Mouse (Mus musculus): ENCODE measurements around the gene Myf6. TPM values are rescaled to one million over a fixed set of nuclear protein-coding genes. Genes with fewer than 3 reads are reported as not detected.

Gene Myf6
- polyA plus RNA-seq (2014; fragmentation: Nextera tagmentation; extraction: Ambion mirVana) = 0.12 TPM in 1 of 2 replicates, not detected in the other

GRCm38 (mm10) chr10:107494568-107494967, at the start of gene Myf6:
TSS of gene Myf6 (minus strand) at chr10:107494737.
- H3K9ac ChIP-seq (ENCODE audit: low read length) = 0 out of 2 replicates have a peak within 1 kb of the TSS, but pooled peaks have one; percentile 20
- no peaks in the 10 kb centered on the region for H3K27me3 ChIP-seq (ENCODE audit: control insufficient read depth, insufficient read depth, low read length)
- DNase-seq (ENCODE audit: low spot score, missing footprints) (no peak), ATAC-seq (ENCODE audit: low FRiP score) (no peak)
- no peaks in the 10 kb centered on the region for H3K4me1 ChIP-seq (ENCODE audit: control insufficient read depth, insufficient read depth, low read length)
- no peaks in the 10 kb centered on the region for H3K36me3 ChIP-seq (ENCODE audit: control insufficient read depth, insufficient read depth, low read length)
- 92% methylated on average over 6 of the region's 6 CpGs for WGBS
- H3K4me3 ChIP-seq (ENCODE audit: low read depth, low read length) = no peak within 1 kb of the TSS
- H3K27ac ChIP-seq (ENCODE audit: low read depth, low read length) = no peak within 1 kb of the TSS
- peak within 1 kb of the TSS; percentile 29 for H3K4me2 ChIP-seq
- H3K9me3 ChIP-seq (ENCODE audit: control insufficient read depth, low read length) = no peaks in the 10 kb centered on the region

GRCm38 (mm10) chr10:107543026-107543425, 48.5 kb upstream of the Myf6 start:
- Histone ChIP-seq H3K27me3 (ENCODE audit: control insufficient read depth, insufficient read depth, low read length) (no peaks in the 10 kb centered on the region), H3K4me2 (no peak overlapping the region), H3K4me1 (ENCODE audit: control insufficient read depth, insufficient read depth, low read length) (no peaks in the 10 kb centered on the region), H3K36me3 (ENCODE audit: control insufficient read depth, insufficient read depth, low read length) (no peaks in the 10 kb centered on the region), H3K9ac (ENCODE audit: low read length) (no peak overlapping the region), H3K9me3 (ENCODE audit: control insufficient read depth, low read length) (no peaks in the 10 kb centered on the region), H3K4me3 (ENCODE audit: low read depth, low read length) (no peak overlapping the region), H3K27ac (ENCODE audit: low read depth, low read length) (no peak overlapping the region)
- DNase-seq (ENCODE audit: low spot score, missing footprints) (peak; percentile 69), ATAC-seq (ENCODE audit: low FRiP score) (no peak)
- WGBS = 65% methylated on average over 1 of the region's 1 CpGs

DNA sequence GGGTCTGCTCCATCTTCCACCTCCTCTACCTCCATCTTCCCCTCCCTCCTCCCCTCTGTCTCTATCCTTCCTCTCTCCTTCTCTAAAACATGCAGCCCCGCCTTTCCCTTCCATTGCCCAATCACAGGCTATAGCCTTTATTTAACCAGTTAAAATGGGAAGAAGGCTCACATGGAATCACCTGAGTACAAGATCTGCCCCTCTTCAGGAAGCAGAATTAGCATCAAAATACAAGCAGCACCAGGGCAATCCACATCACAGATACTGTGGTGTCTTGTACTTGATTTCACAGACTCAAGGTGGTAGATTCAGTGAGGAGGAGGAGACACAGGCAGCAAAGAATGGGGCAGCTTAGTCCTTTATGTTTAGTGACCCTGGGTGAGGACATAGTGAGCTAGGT, 34.2 kb upstream of the Myf6 start:
- no peak overlapping the region for H3K9ac ChIP-seq (ENCODE audit: low read length)
- no peaks in the 10 kb centered on the region for H3K4me1 ChIP-seq (ENCODE audit: control insufficient read depth, insufficient read depth, low read length)
- H3K27ac ChIP-seq (ENCODE audit: low read depth, low read length) = no peak overlapping the region
- H3K4me3 ChIP-seq (ENCODE audit: low read depth, low read length) = no peak overlapping the region
- no peak for DNase-seq (ENCODE audit: low spot score, missing footprints)
- no peak for ATAC-seq (ENCODE audit: low FRiP score)
- no peaks in the 10 kb centered on the region for H3K36me3 ChIP-seq (ENCODE audit: control insufficient read depth, insufficient read depth, low read length)
- no peaks in the 10 kb centered on the region for H3K27me3 ChIP-seq (ENCODE audit: control insufficient read depth, insufficient read depth, low read length)
- no peaks in the 10 kb centered on the region for H3K9me3 ChIP-seq (ENCODE audit: control insufficient read depth, low read length)
- no peak overlapping the region for H3K4me2 ChIP-seq
- 54% methylated on average over 1 of the region's 1 CpGs for WGBS

- Histone ChIP-seq H3K4me1 (ENCODE audit: control insufficient read depth, insufficient read depth, low read length) (no peaks in the 10 kb centered on the region), H3K9ac (ENCODE audit: low read length) (no peak overlapping the region), H3K4me3 (ENCODE audit: low read depth, low read length) (no peak overlapping the region), H3K9me3 (ENCODE audit: control insufficient read depth, low read length) (no peaks in the 10 kb centered on the region), H3K4me2 (no peak overlapping the region), H3K36me3 (ENCODE audit: control insufficient read depth, insufficient read depth, low read length) (no peaks in the 10 kb centered on the region), H3K27ac (ENCODE audit: low read depth, low read length) (no peak overlapping the region), H3K27me3 (ENCODE audit: control insufficient read depth, insufficient read depth, low read length) (no peaks in the 10 kb centered on the region)
- ATAC-seq (ENCODE audit: low FRiP score) = no peak
- DNase-seq (ENCODE audit: low spot score, missing footprints) = peak; percentile 64
- WGBS = 85% methylated on average over 5 of the region's 5 CpGs
These were observed 24.7 kb upstream of the Myf6 start for GRCm38 (mm10) chr10:107519216-107519615.

DNA sequence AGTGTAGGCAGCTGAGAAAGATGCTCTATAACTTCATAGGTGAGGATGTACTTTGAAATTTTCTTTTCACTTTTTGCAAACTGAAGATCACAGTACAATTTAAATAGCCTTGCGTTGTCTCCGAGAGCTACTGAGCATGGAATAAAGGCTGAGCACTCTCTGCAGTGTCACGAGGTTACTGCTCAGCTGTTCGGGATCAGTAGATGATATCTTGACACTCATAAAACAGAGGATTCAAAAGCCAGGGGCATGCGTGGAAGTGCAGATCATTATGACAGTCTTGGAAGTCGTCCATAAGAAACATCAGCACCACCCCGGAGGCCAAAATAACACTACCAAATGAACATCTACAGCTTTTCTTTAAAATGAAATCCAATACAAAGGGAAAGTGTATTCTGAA, 22.1 kb upstream of the Myf6 start:
- H3K27me3 ChIP-seq (ENCODE audit: control insufficient read depth, insufficient read depth, low read length) = no peaks in the 10 kb centered on the region
- H3K4me2 ChIP-seq = no peak overlapping the region
- DNase-seq (ENCODE audit: low spot score, missing footprints) = peak; percentile 62
- 90% methylated on average over 7 of the region's 7 CpGs for WGBS
- no peak overlapping the region for H3K27ac ChIP-seq (ENCODE audit: low read depth, low read length)
- H3K9me3 ChIP-seq (ENCODE audit: control insufficient read depth, low read length) = no peaks in the 10 kb centered on the region
- no peaks in the 10 kb centered on the region for H3K36me3 ChIP-seq (ENCODE audit: control insufficient read depth, insufficient read depth, low read length)
- H3K9ac ChIP-seq (ENCODE audit: low read length) = no peak overlapping the region
- no peak overlapping the region for H3K4me3 ChIP-seq (ENCODE audit: low read depth, low read length)
- no peak for ATAC-seq (ENCODE audit: low FRiP score)
- no peaks in the 10 kb centered on the region for H3K4me1 ChIP-seq (ENCODE audit: control insufficient read depth, insufficient read depth, low read length)

- H3K4me2 ChIP-seq = no peak overlapping the region
- H3K9me3 ChIP-seq (ENCODE audit: control insufficient read depth, low read length) = no peaks in the 10 kb centered on the region
- H3K27ac ChIP-seq (ENCODE audit: low read depth, low read length) = no peak overlapping the region
- H3K4me1 ChIP-seq (ENCODE audit: control insufficient read depth, insufficient read depth, low read length) = no peaks in the 10 kb centered on the region
- 90% methylated on average over 7 of the region's 7 CpGs for WGBS
- no peak overlapping the region for H3K9ac ChIP-seq (ENCODE audit: low read length)
- no peak overlapping the region for H3K4me3 ChIP-seq (ENCODE audit: low read depth, low read length)
- no peak for DNase-seq (ENCODE audit: low spot score, missing footprints)
- no peaks in the 10 kb centered on the region for H3K36me3 ChIP-seq (ENCODE audit: control insufficient read depth, insufficient read depth, low read length)
- no peak for ATAC-seq (ENCODE audit: low FRiP score)
- no peaks in the 10 kb centered on the region for H3K27me3 ChIP-seq (ENCODE audit: control insufficient read depth, insufficient read depth, low read length)
These were observed 20.2 kb upstream of the Myf6 start for GRCm38 (mm10) chr10:107514735-107515134.

GRCm38 (mm10) chr10:107506397-107506796, 11.9 kb upstream of the Myf6 start:
- Histone ChIP-seq H3K27me3 (ENCODE audit: control insufficient read depth, insufficient read depth, low read length) (no peaks in the 10 kb centered on the region), H3K4me2 (no peak overlapping the region), H3K4me1 (ENCODE audit: control insufficient read depth, insufficient read depth, low read length) (no peaks in the 10 kb centered on the region), H3K9ac (ENCODE audit: low read length) (no peak overlapping the region), H3K9me3 (ENCODE audit: control insufficient read depth, low read length) (no peaks in the 10 kb centered on the region), H3K27ac (ENCODE audit: low read depth, low read length) (no peak overlapping the region), H3K4me3 (ENCODE audit: low read depth, low read length) (no peak overlapping the region), H3K36me3 (ENCODE audit: control insufficient read depth, insufficient read depth, low read length) (no peaks in the 10 kb centered on the region)
- DNase-seq (ENCODE audit: low spot score, missing footprints) = peak; percentile 66
- no peak for ATAC-seq (ENCODE audit: low FRiP score)
- 80% methylated on average over 2 of the region's 2 CpGs for WGBS

- Histone ChIP-seq H3K27me3 (ENCODE audit: control insufficient read depth, insufficient read depth, low read length) (no peaks in the 10 kb centered on the region), H3K9ac (ENCODE audit: low read length) (no peak overlapping the region), H3K4me3 (ENCODE audit: low read depth, low read length) (no peak overlapping the region), H3K9me3 (ENCODE audit: control insufficient read depth, low read length) (no peaks in the 10 kb centered on the region), H3K4me1 (ENCODE audit: control insufficient read depth, insufficient read depth, low read length) (no peaks in the 10 kb centered on the region), H3K4me2 (no peak overlapping the region), H3K27ac (ENCODE audit: low read depth, low read length) (no peak overlapping the region), H3K36me3 (ENCODE audit: control insufficient read depth, insufficient read depth, low read length) (no peaks in the 10 kb centered on the region)
- ATAC-seq (ENCODE audit: low FRiP score) (no peak), DNase-seq (ENCODE audit: low spot score, missing footprints) (no peak)
- 86% methylated on average over 4 of the region's 4 CpGs for WGBS
These were observed 8.9 kb upstream of the Myf6 start for GRCm38 (mm10) chr10:107503430-107503829.

GRCm38 (mm10) chr10:107502193-107502592, 7.7 kb upstream of the Myf6 start:
- Histone ChIP-seq H3K4me3 (ENCODE audit: low read depth, low read length) (no peak overlapping the region), H3K36me3 (ENCODE audit: control insufficient read depth, insufficient read depth, low read length) (no peaks in the 10 kb centered on the region), H3K9ac (ENCODE audit: low read length) (no peak overlapping the region), H3K27ac (ENCODE audit: low read depth, low read length) (no peak overlapping the region), H3K9me3 (ENCODE audit: control insufficient read depth, low read length) (no peaks in the 10 kb centered on the region), H3K27me3 (ENCODE audit: control insufficient read depth, insufficient read depth, low read length) (no peaks in the 10 kb centered on the region), H3K4me2 (no peak overlapping the region), H3K4me1 (ENCODE audit: control insufficient read depth, insufficient read depth, low read length) (no peaks in the 10 kb centered on the region)
- 92% methylated on average over 7 of the region's 7 CpGs for WGBS
- ATAC-seq (ENCODE audit: low FRiP score) = no peak
- DNase-seq (ENCODE audit: low spot score, missing footprints) = no peak

DNA sequence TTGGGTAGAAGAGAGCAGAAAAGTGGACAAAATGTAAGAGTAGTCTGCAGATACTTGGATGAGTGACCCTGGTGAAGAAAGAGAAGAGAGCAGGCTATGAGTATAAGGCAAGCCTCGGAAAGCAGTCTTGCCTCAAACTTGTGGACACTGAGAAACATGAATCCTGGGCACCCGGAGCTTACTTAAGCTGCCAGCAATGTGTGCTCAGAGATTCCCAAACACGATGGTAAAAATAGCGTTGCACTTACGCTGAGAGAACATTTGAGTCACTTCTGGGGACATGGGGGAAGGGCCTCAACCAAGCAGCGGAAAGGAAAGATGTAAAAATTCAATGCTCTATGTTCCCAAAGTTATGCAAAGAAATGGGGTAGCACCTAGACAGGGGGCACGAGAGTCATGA, 5.1 kb upstream of the Myf6 start:
- no peak overlapping the region for H3K4me3 ChIP-seq (ENCODE audit: low read depth, low read length)
- 84% methylated on average over 7 of the region's 7 CpGs for WGBS
- H3K36me3 ChIP-seq (ENCODE audit: control insufficient read depth, insufficient read depth, low read length) = no peaks in the 10 kb centered on the region
- H3K27me3 ChIP-seq (ENCODE audit: control insufficient read depth, insufficient read depth, low read length) = no peaks in the 10 kb centered on the region
- no peak overlapping the region for H3K4me2 ChIP-seq
- no peak overlapping the region for H3K27ac ChIP-seq (ENCODE audit: low read depth, low read length)
- DNase-seq (ENCODE audit: low spot score, missing footprints) (no peak), ATAC-seq (ENCODE audit: low FRiP score) (no peak)
- H3K9ac ChIP-seq (ENCODE audit: low read length) = no peak overlapping the region
- no peaks in the 10 kb centered on the region for H3K4me1 ChIP-seq (ENCODE audit: control insufficient read depth, insufficient read depth, low read length)
- H3K9me3 ChIP-seq (ENCODE audit: control insufficient read depth, low read length) = no peaks in the 10 kb centered on the region

Data from midbrain, embryonic 11.5 days (tissue).